Mouse (Mus musculus) heart, embryonic 11.5 days (tissue): Measurements from ENCODE around the gene Fbxl3. TPM values are rescaled to one million over a fixed set of nuclear protein-coding genes. Genes with fewer than 3 reads are reported as not detected.

Source experiments
- ATAC-seq: fragments of 200-750 bp; cut with Nextera tagmentation; replicated peaks from 2 replicates; pipeline ENCODE4 v1.8.0; 2017; ENCODE audit warnings: moderate library complexity; ENCODE audit not compliant: insufficient number of reproducible peaks, low FRiP score, low TSS enrichment
- H3K27ac ChIP-seq: fragments of 300-500 bp; sonication (generic); 2 replicates; pipeline ENCODE4 v1.5.1; 2014; ENCODE audit warnings: mild to moderate bottlenecking, low read depth, low read length
- H3K27me3 ChIP-seq: fragments of 300-500 bp; sonication (generic); 2 replicates; pipeline ENCODE4 v1.6.1; 2014; ENCODE audit warnings: mild to moderate bottlenecking, low read length, mixed read lengths; ENCODE audit not compliant: control insufficient read depth, insufficient read depth
- H3K36me3 ChIP-seq: fragments of 300-500 bp; sonication (generic); 2 replicates; pipeline ENCODE4 v1.6.1; 2014; ENCODE audit warnings: mild to moderate bottlenecking, low read length, moderate library complexity, mixed read lengths; ENCODE audit not compliant: control insufficient read depth, insufficient read depth
- H3K4me1 ChIP-seq: fragments of 300-500 bp; sonication (generic); 2 replicates; pipeline ENCODE4 v1.6.1; 2014; ENCODE audit warnings: low read length; ENCODE audit not compliant: control insufficient read depth, insufficient read depth
- H3K4me2 ChIP-seq: fragments of 300-500 bp; sonication (generic); 2 replicates; pipeline ENCODE4 v1.6.1; 2014; ENCODE audit warnings: mild to moderate bottlenecking, moderate library complexity
- H3K4me3 ChIP-seq: fragments of 300-500 bp; sonication (generic); 2 replicates; pipeline ENCODE4 v1.5.1; 2014; ENCODE audit warnings: low read depth, low read length
- H3K9ac ChIP-seq: fragments of 300-500 bp; sonication (generic); 2 replicates; pipeline ENCODE4 v1.6.1; 2014; ENCODE audit warnings: mild to moderate bottlenecking, low read depth, low read length, moderate library complexity
- H3K9me3 ChIP-seq: fragments of 300-500 bp; sonication (generic); replicated peaks from 2 replicates; pipeline ENCODE4 v1.6.1; 2016; ENCODE audit warnings: low read length; ENCODE audit not compliant: control insufficient read depth
- WGBS: fragments of 180-500 bp; shearing (Covaris S2); extraction: QIAGEN DNeasy Blood & Tissue Kit; methylation state at CpG from one replicate; pipeline ENCODE4 v1.1.7; 2014; ENCODE audit not compliant: insufficient replicate concordance; 5-methylcytosine and 5-hydroxymethylcytosine counted together
- polyA plus RNA-seq: library from polyadenylated mRNA; unstranded; fragments of >200 nt; fragmentation: Nextera tagmentation; extraction: Ambion mirVana; gene quantifications from 2 replicates; pipeline ENCODE4 v1.2.1, GENCODE M21; 2014

Gene Fbxl3
- polyA plus RNA-seq, 1 experiment from 2014 or later, result 23.0 TPM

- Histone ChIP-seq H3K4me1 (no peaks in the 10 kb centered on the region), H3K36me3 (peaks cover 3% of the 10 kb centered on the region; the same call in 1 of the 2 replicates), H3K9me3 (no peaks in the 10 kb centered on the region), H3K4me2 (no peak overlapping the region), H3K9ac (no peak overlapping the region), H3K4me3 (no peak overlapping the region), H3K27me3 (no peaks in the 10 kb centered on the region), H3K27ac (no peak overlapping the region)
- ATAC-seq, result no peak
- WGBS, result 82% methylated on average over 9 of the region's 9 CpGs
These were observed 21.9 kb downstream of the Fbxl3 start for GRCm38 (mm10) chr14:103077272-103078005.

- Histone ChIP-seq H3K27me3 (no peaks in the 10 kb centered on the region), H3K4me3 (no peak overlapping the region), H3K9me3 (no peaks in the 10 kb centered on the region), H3K9ac (no peak overlapping the region), H3K36me3 (peaks cover 3% of the 10 kb centered on the region; the same call in 1 of the 2 replicates), H3K4me2 (no peak overlapping the region), H3K27ac (no peak overlapping the region), H3K4me1 (no peaks in the 10 kb centered on the region)
- ATAC-seq, result no peak
- 72% methylated on average over 7 of the region's 7 CpGs for WGBS
These were observed 24.2 kb downstream of the Fbxl3 start for GRCm38 (mm10) chr14:103075166-103075565.

- H3K9me3 ChIP-seq, result no peaks in the 10 kb centered on the region
- 92% methylated on average over 8 of the region's 8 CpGs for WGBS
- H3K4me1 ChIP-seq, result 0 out of 2 replicates have a peak, but pooled peaks cover 2% of the 10 kb centered on the region
- H3K27me3 ChIP-seq, result no peaks in the 10 kb centered on the region
- ATAC-seq, result no peak
- no peak overlapping the region for H3K27ac ChIP-seq
- no peak overlapping the region for H3K4me3 ChIP-seq
- no peak overlapping the region for H3K4me2 ChIP-seq
- H3K36me3 ChIP-seq, result peaks cover 3% of the 10 kb centered on the region; the same call in 1 of the 2 replicates
- H3K9ac ChIP-seq, result no peak overlapping the region
These were observed 25.5 kb downstream of the Fbxl3 start for GRCm38 (mm10) chr14:103073825-103074224.

- Histone ChIP-seq H3K27ac (no peak overlapping the region), H3K36me3 (no peaks in the 10 kb centered on the region)
These were observed 26.6 kb downstream of the Fbxl3 start for GRCm38 (mm10) chr14:103072731-103073130.

GRCm38 (mm10) chr14:103071471-103071870 lies 27.9 kb downstream of the Fbxl3 start:
- ATAC-seq, result no peak
- 90% methylated on average over 12 of the region's 12 CpGs for WGBS
- no peak overlapping the region for H3K4me2 ChIP-seq

More at GRCm38 (mm10) chr14:103072731-103073130, 26.6 kb downstream of the Fbxl3 start:
- Histone ChIP-seq H3K4me1 (0 out of 2 replicates have a peak, but pooled peaks cover 2% of the 10 kb centered on the region), H3K4me3 (no peak overlapping the region), H3K27me3 (no peaks in the 10 kb centered on the region), H3K9me3 (no peaks in the 10 kb centered on the region), H3K9ac (no peak overlapping the region), H3K4me2 (no peak overlapping the region)
- WGBS, result 86% methylated on average over 4 of the region's 4 CpGs
- ATAC-seq, result no peak

GRCm38 (mm10) chr14:103070790-103071189 lies 28.6 kb downstream of the Fbxl3 start:
- no peak for ATAC-seq
- H3K4me2 ChIP-seq, result peak overlapping the region; percentile 88
- H3K4me1 ChIP-seq, result 0 out of 2 replicates have a peak, but pooled peaks cover 2% of the 10 kb centered on the region
- H3K27me3 ChIP-seq, result no peaks in the 10 kb centered on the region
- peak overlapping the region; percentile 89; the same call in 1 of the 2 replicates for H3K27ac ChIP-seq
- H3K9me3 ChIP-seq, result no peaks in the 10 kb centered on the region
- WGBS, result 3% methylated on average over 10 of the region's 10 CpGs
- peak overlapping the region; percentile 64 for H3K4me3 ChIP-seq
- H3K9ac ChIP-seq, result peak overlapping the region; percentile 79
- no peaks in the 10 kb centered on the region for H3K36me3 ChIP-seq

More at GRCm38 (mm10) chr14:103071471-103071870, 27.9 kb downstream of the Fbxl3 start:
- Histone ChIP-seq H3K27me3 (no peaks in the 10 kb centered on the region), H3K27ac (no peak overlapping the region), H3K9me3 (no peaks in the 10 kb centered on the region), H3K9ac (no peak overlapping the region), H3K4me1 (0 out of 2 replicates have a peak, but pooled peaks cover 2% of the 10 kb centered on the region), H3K36me3 (no peaks in the 10 kb centered on the region), H3K4me3 (no peak overlapping the region)

GRCm38 (mm10) chr14:103069864-103070611 lies 29.3 kb downstream of the Fbxl3 start, which contains the start of gene Cln5:
TSS of gene Cln5 (plus strand) at chr14:103070216.
- H3K9me3 ChIP-seq, result no peaks in the 10 kb centered on the region
- 0 out of 2 replicates have a peak, but pooled peaks cover 2% of the 10 kb centered on the region for H3K4me1 ChIP-seq
- WGBS, result under 1% methylated on average over 65 of the region's 65 CpGs
- H3K36me3 ChIP-seq, result no peaks in the 10 kb centered on the region
- peak within 1 kb of the TSS; percentile 64 for H3K4me3 ChIP-seq
- ATAC-seq, result peak; percentile 95
- H3K4me2 ChIP-seq, result peak within 1 kb of the TSS; percentile 88
- peak within 1 kb of the TSS; percentile 79 for H3K9ac ChIP-seq
- no peaks in the 10 kb centered on the region for H3K27me3 ChIP-seq
- peak within 1 kb of the TSS; percentile 89 for H3K27ac ChIP-seq

GRCm38 (mm10) chr14:103069465-103069863 lies 29.9 kb downstream of the Fbxl3 start:
- no peaks in the 10 kb centered on the region for H3K27me3 ChIP-seq
- WGBS, result 17% methylated on average over 12 of the region's 12 CpGs
- peak overlapping the region; percentile 79 for H3K9ac ChIP-seq
- no peaks in the 10 kb centered on the region for H3K36me3 ChIP-seq
- H3K27ac ChIP-seq, result peak overlapping the region; percentile 89
- 0 out of 2 replicates have a peak, but pooled peaks cover 2% of the 10 kb centered on the region for H3K4me1 ChIP-seq
- H3K4me2 ChIP-seq, result peak overlapping the region; percentile 88
- peak overlapping the region; percentile 64 for H3K4me3 ChIP-seq
- no peaks in the 10 kb centered on the region for H3K9me3 ChIP-seq
- ATAC-seq, result peak; percentile 13
